Mouse (Mus musculus): ENCODE data around the gene Eln. TPM values are rescaled to one million over a fixed set of nuclear protein-coding genes. Genes with fewer than 3 reads are reported as not detected.

The Eln gene
- polyA plus RNA-seq, 1 experiment from 2014 or later, result 25.8 TPM

- H3K27ac ChIP-seq (replicated peaks), result no peak overlapping the region
- no peak overlapping the region for H3K9ac ChIP-seq (replicated peaks)
- H3K4me2 ChIP-seq, result no peak overlapping the region
- H3K9me3 ChIP-seq (replicated peaks), result no peaks in the 10 kb centered on the region
- ATAC-seq (ENCODE audit: low FRiP score), result no peak
- 59% methylated on average over 6 of the region's 6 CpGs for WGBS
- H3K4me1 ChIP-seq, result no peaks in the 10 kb centered on the region
- H3K27me3 ChIP-seq (replicated peaks), result no peaks in the 10 kb centered on the region; the same call in 1 of the 2 replicates
- H3K4me3 ChIP-seq (replicated peaks), result no peak overlapping the region
- no peaks in the 10 kb centered on the region for H3K36me3 ChIP-seq
Measured at GRCm38 (mm10) chr5:134709275-134709674, 37.8 kb downstream of the Eln start.

GRCm38 (mm10) chr5:134704157-134704556 lies 43.0 kb downstream of the Eln start:
- Histone ChIP-seq H3K4me3 (replicated peaks) (no peak overlapping the region), H3K27me3 (replicated peaks) (no peaks in the 10 kb centered on the region; the same call in 1 of the 2 replicates), H3K4me1 (no peaks in the 10 kb centered on the region), H3K4me2 (no peak overlapping the region), H3K27ac (replicated peaks) (no peak overlapping the region), H3K9me3 (replicated peaks) (no peaks in the 10 kb centered on the region), H3K36me3 (no peaks in the 10 kb centered on the region), H3K9ac (replicated peaks) (no peak overlapping the region)
- peak; percentile 45; the same call in 1 of the 2 replicates for ATAC-seq (ENCODE audit: low FRiP score)

GRCm38 (mm10) chr5:134695539-134695938 lies 51.6 kb downstream of the Eln start:
- no peak overlapping the region for H3K27ac ChIP-seq (replicated peaks)
- no peaks in the 10 kb centered on the region for H3K27me3 ChIP-seq (replicated peaks)
- ATAC-seq (ENCODE audit: low FRiP score), result no peak
- H3K9ac ChIP-seq (replicated peaks), result no peak overlapping the region
- H3K4me1 ChIP-seq, result no peaks in the 10 kb centered on the region
- no peaks in the 10 kb centered on the region for H3K9me3 ChIP-seq (replicated peaks)
- WGBS, result 63% methylated on average over 2 of the region's 2 CpGs
- H3K36me3 ChIP-seq, result no peaks in the 10 kb centered on the region
- no peak overlapping the region for H3K4me3 ChIP-seq (replicated peaks)
- H3K4me2 ChIP-seq, result no peak overlapping the region

GRCm38 (mm10) chr5:134695082-134695481 lies 52.0 kb downstream of the Eln start:
- no peak overlapping the region for H3K4me2 ChIP-seq
- H3K4me3 ChIP-seq (replicated peaks), result no peak overlapping the region
- H3K36me3 ChIP-seq, result no peaks in the 10 kb centered on the region
- H3K9ac ChIP-seq (replicated peaks), result no peak overlapping the region
- no peaks in the 10 kb centered on the region for H3K9me3 ChIP-seq (replicated peaks)
- no peak overlapping the region for H3K27ac ChIP-seq (replicated peaks)
- no peaks in the 10 kb centered on the region for H3K27me3 ChIP-seq (replicated peaks)
- H3K4me1 ChIP-seq, result no peaks in the 10 kb centered on the region
- ATAC-seq (ENCODE audit: low FRiP score), result no peak
- WGBS, result 28% methylated on average over 2 of the region's 2 CpGs

- no peaks in the 10 kb centered on the region for H3K9me3 ChIP-seq (replicated peaks)
- no peaks in the 10 kb centered on the region for H3K36me3 ChIP-seq
- no peak overlapping the region for H3K4me3 ChIP-seq (replicated peaks)
- WGBS, result 83% methylated on average over 1 of the region's 1 CpGs
- no peak overlapping the region for H3K27ac ChIP-seq (replicated peaks)
- peaks cover 8% of the 10 kb centered on the region; the same call in 1 of the 2 replicates for H3K4me1 ChIP-seq
- no peaks in the 10 kb centered on the region for H3K27me3 ChIP-seq (replicated peaks)
- H3K9ac ChIP-seq (replicated peaks), result no peak overlapping the region
- ATAC-seq (ENCODE audit: low FRiP score), result no peak
- H3K4me2 ChIP-seq, result no peak overlapping the region
Measured at GRCm38 (mm10) chr5:134692704-134693103, 54.4 kb downstream of the Eln start.

- peaks cover 31% of the 10 kb centered on the region for H3K4me1 ChIP-seq
- no peaks in the 10 kb centered on the region for H3K9me3 ChIP-seq (replicated peaks)
- H3K27ac ChIP-seq (replicated peaks), result peak overlapping the region; percentile 89
- H3K4me3 ChIP-seq (replicated peaks), result peak overlapping the region; percentile 96
- no peaks in the 10 kb centered on the region for H3K27me3 ChIP-seq (replicated peaks)
- peak overlapping the region; percentile 39 for H3K9ac ChIP-seq (replicated peaks)
- H3K36me3 ChIP-seq, result peaks cover 29% of the 10 kb centered on the region
- WGBS, result under 1% methylated on average over 38 of the region's 38 CpGs
- ATAC-seq (ENCODE audit: low FRiP score), result peak; percentile 97
- peak overlapping the region; percentile 59 for H3K4me2 ChIP-seq
Measured at GRCm38 (mm10) chr5:134688718-134689284, 58.3 kb downstream of the Eln start.

- under 1% methylated on average over 54 of the region's 69 CpGs for WGBS
- no peaks in the 10 kb centered on the region for H3K27me3 ChIP-seq (replicated peaks)
- peak within 1 kb of the TSS; percentile 89 for H3K27ac ChIP-seq (replicated peaks)
- no peaks in the 10 kb centered on the region for H3K9me3 ChIP-seq (replicated peaks)
- peaks cover 31% of the 10 kb centered on the region for H3K4me1 ChIP-seq
- peak within 1 kb of the TSS; percentile 94 for H3K9ac ChIP-seq (replicated peaks)
- peak; percentile 29 for ATAC-seq (ENCODE audit: low FRiP score)
- peak within 1 kb of the TSS; percentile 78 for H3K4me2 ChIP-seq
- peak within 1 kb of the TSS; percentile 96 for H3K4me3 ChIP-seq (replicated peaks)
- peaks cover 32% of the 10 kb centered on the region for H3K36me3 ChIP-seq
Measured at GRCm38 (mm10) chr5:134688086-134688717, 58.9 kb downstream of the Eln start, which contains the start of gene Limk1. TSS of gene Limk1 (minus strand) at chr5:134688598.

GRCm38 (mm10) chr5:134687187-134687586 lies 59.9 kb downstream of the Eln start:
- Histone ChIP-seq H3K4me3 (replicated peaks) (peak overlapping the region; percentile 96), H3K9me3 (replicated peaks) (no peaks in the 10 kb centered on the region), H3K9ac (replicated peaks) (peak overlapping the region; percentile 94), H3K4me2 (peak overlapping the region; percentile 78), H3K27ac (replicated peaks) (0 out of 2 replicates have a peak overlapping the region, but pooled peaks have one; percentile 89), H3K4me1 (peaks cover 31% of the 10 kb centered on the region), H3K36me3 (peaks cover 39% of the 10 kb centered on the region), H3K27me3 (replicated peaks) (no peaks in the 10 kb centered on the region)
- ATAC-seq (ENCODE audit: low FRiP score), result no peak
- WGBS, result 82% methylated on average over 1 of the region's 1 CpGs

- no peak for ATAC-seq (ENCODE audit: low FRiP score)
- Histone ChIP-seq H3K4me1 (peaks cover 31% of the 10 kb centered on the region), H3K27ac (replicated peaks) (no peak overlapping the region), H3K36me3 (peaks cover 39% of the 10 kb centered on the region), H3K9me3 (replicated peaks) (no peaks in the 10 kb centered on the region), H3K4me2 (no peak overlapping the region), H3K27me3 (replicated peaks) (no peaks in the 10 kb centered on the region), H3K4me3 (replicated peaks) (no peak overlapping the region; the same call in 1 of the 2 replicates), H3K9ac (replicated peaks) (no peak overlapping the region)
- 94% methylated on average over 6 of the region's 6 CpGs for WGBS
Measured at GRCm38 (mm10) chr5:134686541-134686940, 60.6 kb downstream of the Eln start.

- Histone ChIP-seq H3K4me2 (no peak overlapping the region), H3K4me3 (replicated peaks) (no peak overlapping the region), H3K4me1 (peaks cover 41% of the 10 kb centered on the region), H3K9me3 (replicated peaks) (no peaks in the 10 kb centered on the region), H3K36me3 (peaks cover 39% of the 10 kb centered on the region), H3K9ac (replicated peaks) (no peak overlapping the region), H3K27ac (replicated peaks) (no peak overlapping the region), H3K27me3 (replicated peaks) (no peaks in the 10 kb centered on the region)
- 38% methylated on average over 2 of the region's 2 CpGs for WGBS
- ATAC-seq (ENCODE audit: low FRiP score), result no peak
Measured at GRCm38 (mm10) chr5:134684398-134684797, 62.7 kb downstream of the Eln start.

GRCm38 (mm10) chr5:134683813-134684212 lies 63.3 kb downstream of the Eln start:
- ATAC-seq (ENCODE audit: low FRiP score), result no peak
- Histone ChIP-seq H3K4me3 (replicated peaks) (no peak overlapping the region), H3K27me3 (replicated peaks) (no peaks in the 10 kb centered on the region), H3K4me2 (no peak overlapping the region), H3K36me3 (peaks cover 39% of the 10 kb centered on the region), H3K9me3 (replicated peaks) (no peaks in the 10 kb centered on the region), H3K27ac (replicated peaks) (no peak overlapping the region), H3K9ac (replicated peaks) (no peak overlapping the region), H3K4me1 (peaks cover 40% of the 10 kb centered on the region)
- 62% methylated on average over 2 of the region's 2 CpGs for WGBS

GRCm38 (mm10) chr5:134680238-134680637 lies 66.9 kb downstream of the Eln start:
- Histone ChIP-seq H3K27ac (replicated peaks) (no peak overlapping the region), H3K9me3 (replicated peaks) (no peaks in the 10 kb centered on the region), H3K4me1 (peaks cover 45% of the 10 kb centered on the region), H3K36me3 (peaks cover 25% of the 10 kb centered on the region), H3K4me2 (no peak overlapping the region), H3K27me3 (replicated peaks) (no peaks in the 10 kb centered on the region), H3K9ac (replicated peaks) (no peak overlapping the region), H3K4me3 (replicated peaks) (no peak overlapping the region)
- no peak for ATAC-seq (ENCODE audit: low FRiP score)
- 79% methylated on average over 12 of the region's 12 CpGs for WGBS
